Mouse (Mus musculus) ovary, adult 2 months (tissue): ENCODE measurements around the gene C3. TPM values are rescaled to one million over a fixed set of nuclear protein-coding genes. Genes with fewer than 3 reads are reported as not detected.

ENCODE experiments used
- polyA plus RNA-seq: library from polyadenylated mRNA; depleted of rRNA; stranded (reverse); fragments of >200 nt; gene quantifications from 2 replicates; pipeline ENCODE4 v1.2.3, GENCODE M21; 2012; rRNA removed

Gene C3
- polyA plus RNA-seq: 197 and 243 TPM in 2 replicates

GRCm38 (mm10) chr17:57228014-57228413 lies at the start of gene C3:
TSS of gene C3 (minus strand) at chr17:57228136.

GRCm38 (mm10) chr17:57249186-57250181 lies 21.5 kb upstream of the C3 start, which contains the start of gene Trip10:
TSS of gene Trip10 (plus strand) at chr17:57249455.

GRCm38 (mm10) chr17:57248201-57248699 lies 20.3 kb upstream of the C3 start, which contains the start of gene Gpr108:
TSS of gene Gpr108 (minus strand) at chr17:57248446.

GRCm38 (mm10) chr17:57194041-57194507 lies 33.9 kb downstream of the C3 start, which contains the start of gene Tnfsf14:
TSS of gene Tnfsf14 (minus strand) at chr17:57194177.

Other genes with a start within 250 kb of the C3 start
- 0.14 TPM in 2 replicates for gene Acer1, start 246.0 kb downstream of the C3 start, polyA plus RNA-seq
- gene Clpp, start 237.8 kb downstream of the C3 start, polyA plus RNA-seq: 290 and 341 TPM in 2 replicates
- 86.7 and 97.3 TPM in 2 replicates for gene Alkbh7, start 230.8 kb downstream of the C3 start, polyA plus RNA-seq
- gene Pspn, start 228.1 kb downstream of the C3 start, polyA plus RNA-seq: 1.3 and 1.6 TPM in 2 replicates
- gene Gtf2f1, start 216.8 kb downstream of the C3 start, polyA plus RNA-seq: 34.5 and 38.2 TPM in 2 replicates
- gene Gm17949, start 216.7 kb downstream of the C3 start, polyA plus RNA-seq: not detected in 2 replicates
- 142 and 166 TPM in 2 replicates for gene Khsrp, start 196.6 kb downstream of the C3 start, polyA plus RNA-seq
- gene Slc25a41, start 186.5 kb downstream of the C3 start, polyA plus RNA-seq: 0.12 and 0.25 TPM in 2 replicates
- gene Crb3, start 169.0 kb downstream of the C3 start, polyA plus RNA-seq: 24.0 and 26.3 TPM in 2 replicates
- 60.7 and 77.3 TPM in 2 replicates for gene Slc25a23, start 168.3 kb downstream of the C3 start, polyA plus RNA-seq
- gene Dennd1c, start 149.6 kb downstream of the C3 start, polyA plus RNA-seq: 5.0 and 6.5 TPM in 2 replicates
- gene Tubb4a, start 140.4 kb downstream of the C3 start, polyA plus RNA-seq: 6.7 and 6.9 TPM in 2 replicates
- 4.4 and 5.3 TPM in 2 replicates for gene Tnfsf9, start 122.8 kb downstream of the C3 start, polyA plus RNA-seq
- 0.18 and 0.34 TPM in 2 replicates for gene Cd70, start 78.4 kb downstream of the C3 start, polyA plus RNA-seq
- 0.52 and 0.68 TPM in 2 replicates for gene Tnfsf14, start 34.0 kb downstream of the C3 start, polyA plus RNA-seq
- 78.1 and 78.3 TPM in 2 replicates for gene Gpr108, start 20.3 kb upstream of the C3 start, polyA plus RNA-seq
- gene Trip10, start 21.3 kb upstream of the C3 start, polyA plus RNA-seq: 33.5 and 37.3 TPM in 2 replicates
- gene Vav1, start 51.0 kb upstream of the C3 start, polyA plus RNA-seq: 3.4 and 3.8 TPM in 2 replicates
- gene Adgre1, start 130.6 kb upstream of the C3 start, polyA plus RNA-seq: 11.4 and 12.7 TPM in 2 replicates